ENCODE assay signal across 23 mouse cellular contexts in genomic region chr5:77085753-77086450, GRCm38 (mm10). TPM values are rescaled to one million over a fixed set of nuclear protein-coding genes. Genes with fewer than 3 reads are reported as not detected.
DNase-seq lines count a peak whose midpoint lies in the region; TF ChIP-seq lines count a peak whose summit lies in the region.
"Had no signal": no experiment of that assay in that cellular context is flagged by ENCODE, and none has a peak within 500 bp of the region (broad histone marks: within the 10 kb centered on the region; RNA-seq: fewer than 3 reads in every experiment).

No protein-coding gene starts in this region.

- no peaks in the 10 kb centered on the region for H3K36me3 ChIP-seq in testis, adult 2 months (ENCODE audit: control insufficient read depth, insufficient read depth, low read length)

- H3K27me3 ChIP-seq in testis, adult 2 months (ENCODE audit: control insufficient read depth, insufficient read depth, low read length), result no peaks in the 10 kb centered on the region
- H3K27me3 ChIP-seq: heart, embryonic 15.5 days; lung, embryonic 15.5 days; neural tube, embryonic 12.5 days had no signal

- H3K4me1 ChIP-seq in testis, adult 2 months (ENCODE audit: control insufficient read depth, insufficient read depth, low read length), result peaks cover 4% of the 10 kb centered on the region
- H3K4me1 ChIP-seq: lung, embryonic 15.5 days had no signal

- peak overlapping the region; percentile 62 for H3K27ac ChIP-seq in testis, adult 2 months (ENCODE audit: control insufficient read depth, insufficient read depth, low read depth, low read length)
- H3K27ac ChIP-seq: forebrain, embryonic 13.5 days; heart, embryonic 10.5 days; heart, embryonic 15.5 days; liver, embryonic 14.5 days; lung, embryonic 15.5 days; neural tube, embryonic 12.5 days had no signal

- TF ChIP-seq POLR2A in testis, adult 2 months (IDR thresholded peaks at IDR 0.05; ENCODE audit: control insufficient read depth, low read depth, low read length), result no peak

- DNase-seq in testis, postnatal 10 days (ENCODE audit: low spot score), result no peak
- DNase-seq in R1 (ENCODE audit: low read depth, low spot score), result peak; percentile 72
- peak; percentile 39 to 59 for DNase-seq in lung, postnatal 4 days
- no peak for DNase-seq in gastrocnemius, postnatal 25 days
- no peak for DNase-seq in ovary, postnatal 10 days (ENCODE audit: low spot score)
- DNase-seq in urinary bladder, postnatal 14 days (ENCODE audit: low spot score), result no peak
- DNase-seq: adrenal gland, postnatal 10 days; B cell, adult 2 months; cerebellum, adult 8-10 months; cerebellum, postnatal 25 days; gastrocnemius, postnatal 10 days; kidney, adult 8-10 months; kidney, postnatal 10 days; liver; thymus, adult 2 months; thymus, postnatal 36 days had no signal

- H3K4me3 ChIP-seq in testis, adult 2 months (ENCODE audit: control insufficient read depth, low read depth, low read length), result no peak overlapping the region
- H3K4me3 ChIP-seq: forebrain, embryonic 13.5 days; heart, embryonic 10.5 days; heart, embryonic 15.5 days; lung, embryonic 15.5 days; neural tube, embryonic 12.5 days had no signal

- TF ChIP-seq CTCF in testis, adult 2 months (IDR thresholded peaks at IDR 0.05; ENCODE audit: control insufficient read depth, insufficient read depth, insufficient replicate concordance, low read depth, low read length), result no peak

RNA-seq across cellular contexts. Expression of gene Hopx, which starts 29.0 kb away (rescaled TPM):
- 13.7 and 16.0 TPM in 2 replicates for polyA plus RNA-seq in testis, adult 2 months (2012; rRNA removed)
- 1 to 10 TPM; 3.4 to 5.7 TPM for total RNA-seq in gastrocnemius, postnatal 25 days (2021)

Comparison
In these comparisons a context has a peak if more than half of its experiments do, and no peak if none do; other contexts are left out.
1. DNase-seq: peak in R1 (single experiment) and lung, postnatal 4 days (2 of 2); none in testis, postnatal 10 days (single experiment), gastrocnemius, postnatal 25 days (single experiment), ovary, postnatal 10 days (single experiment) and urinary bladder, postnatal 14 days (single experiment).